Mouse (Mus musculus) cerebellum, adult 2 months (tissue): ENCODE data around the gene Cxcr2.

ENCODE experiments used
- CTCF ChIP-seq: fragments of 200-500 bp; IDR thresholded peaks from 2 replicates; pipeline ENCODE4 v1.5.1; 2011; ENCODE audit warnings: low read depth, mild to moderate bottlenecking, control low read depth, low read length, moderate library complexity, borderline replicate concordance; ENCODE audit not compliant: insufficient read depth
- POLR2A ChIP-seq: fragments of 200-500 bp; IDR thresholded peaks from 2 replicates; pipeline ENCODE4 v1.6.1; 2011; ENCODE audit warnings: low read length, control low read depth, borderline replicate concordance; ENCODE audit not compliant: insufficient read depth

GRCm38 (mm10) chr1:74201048-74201844 is 47.5 kb downstream of the Cxcr2 start:
- TF ChIP-seq CTCF (no peak), POLR2A (no peak)
